Mouse (Mus musculus): ENCODE measurements around the gene Stat6. TPM values are rescaled to one million over a fixed set of nuclear protein-coding genes. Genes with fewer than 3 reads are reported as not detected.

The Stat6 gene
- 11.0 TPM for polyA plus RNA-seq (2015; fragmentation: Illumina TruSeq; extraction: RNeasy Lipid Tissue Mini Kit (QIAGEN cat#74804); ENCODE audit: low read depth, low replicate concordance)

DNA sequence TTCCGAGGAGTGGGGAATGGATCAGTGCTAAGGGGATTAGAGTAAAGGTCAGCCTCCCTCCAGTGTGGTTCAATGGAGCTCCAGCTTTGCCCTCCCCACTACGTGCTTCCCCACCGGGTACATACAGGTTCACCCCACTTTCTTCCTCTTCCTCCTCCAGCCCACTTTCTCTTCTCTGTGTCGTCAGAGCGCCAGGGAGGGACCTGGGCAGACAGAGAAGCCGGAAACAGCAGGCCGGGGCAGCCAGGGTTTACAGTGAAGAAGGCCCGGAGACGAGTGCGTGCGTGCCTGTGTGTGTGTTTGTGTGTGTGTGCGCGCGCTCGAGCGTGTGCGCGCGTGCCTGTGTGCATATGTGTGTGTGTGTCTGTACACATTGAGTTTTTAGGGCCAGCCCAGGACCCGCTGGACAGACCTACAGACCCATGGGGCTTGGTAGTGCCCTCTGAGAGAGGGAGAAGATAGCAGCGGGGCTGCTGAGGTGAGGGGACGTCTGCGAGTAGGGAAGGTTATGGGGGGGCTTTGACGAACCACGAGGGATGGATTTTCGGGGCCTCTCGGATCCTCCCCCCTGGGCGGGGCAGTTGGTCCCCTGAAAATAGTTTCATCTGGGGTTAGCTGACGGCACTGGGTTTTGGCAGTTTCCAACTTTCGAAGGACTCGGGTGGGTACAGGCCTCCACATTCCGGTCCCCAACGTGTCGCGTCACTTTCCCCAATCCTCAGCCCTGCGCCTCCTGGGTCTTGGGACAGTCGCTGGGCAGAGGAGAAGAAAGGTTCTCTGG is at the start of gene Stat6:
Gene Stat6, plus strand, starts transcription at position 215 of the 781 bp plus-strand sequence.

DNA sequence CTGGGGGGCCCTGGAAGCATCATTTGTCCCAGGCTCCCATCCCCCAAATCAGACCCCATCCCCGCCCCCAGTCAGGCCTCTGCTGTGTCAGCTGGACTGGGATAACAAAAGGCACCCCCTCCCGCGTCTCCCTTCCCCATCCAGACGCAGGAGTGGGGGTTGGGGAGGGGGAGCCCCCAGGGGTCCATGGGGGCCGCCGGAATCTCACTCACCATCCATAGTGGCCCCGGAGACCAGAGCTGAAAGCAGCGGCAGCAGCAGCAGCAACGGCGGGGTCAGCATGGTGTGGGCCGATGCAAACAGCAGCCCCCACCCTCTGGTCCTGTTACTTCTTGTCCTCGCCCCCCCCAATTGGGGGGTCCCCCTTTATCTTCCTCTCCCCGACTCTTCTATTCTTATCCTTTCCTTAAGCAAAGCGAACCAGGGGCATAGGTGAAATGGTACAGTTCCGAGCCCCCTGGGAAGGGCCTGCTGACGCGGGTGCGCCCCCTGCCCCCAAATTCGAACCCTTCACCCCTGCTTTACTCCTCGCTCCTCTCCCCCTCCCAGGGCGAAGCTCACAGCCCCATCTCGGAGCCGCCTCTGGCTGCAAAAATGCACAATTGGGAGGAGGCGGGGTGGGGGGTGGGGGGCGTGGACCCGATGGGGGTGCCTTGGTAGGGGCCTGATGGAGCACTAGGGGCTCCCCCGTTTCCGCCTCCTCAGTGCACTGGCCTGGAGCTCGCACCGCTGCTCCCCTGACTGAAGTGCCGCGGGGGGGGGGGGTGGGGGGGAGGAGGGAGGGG is 22.2 kb upstream of the Stat6 start, which contains the start of gene Lrp1:
Gene Lrp1, minus strand, starts transcription at position 743 of the 785 bp plus-strand sequence.

DNA sequence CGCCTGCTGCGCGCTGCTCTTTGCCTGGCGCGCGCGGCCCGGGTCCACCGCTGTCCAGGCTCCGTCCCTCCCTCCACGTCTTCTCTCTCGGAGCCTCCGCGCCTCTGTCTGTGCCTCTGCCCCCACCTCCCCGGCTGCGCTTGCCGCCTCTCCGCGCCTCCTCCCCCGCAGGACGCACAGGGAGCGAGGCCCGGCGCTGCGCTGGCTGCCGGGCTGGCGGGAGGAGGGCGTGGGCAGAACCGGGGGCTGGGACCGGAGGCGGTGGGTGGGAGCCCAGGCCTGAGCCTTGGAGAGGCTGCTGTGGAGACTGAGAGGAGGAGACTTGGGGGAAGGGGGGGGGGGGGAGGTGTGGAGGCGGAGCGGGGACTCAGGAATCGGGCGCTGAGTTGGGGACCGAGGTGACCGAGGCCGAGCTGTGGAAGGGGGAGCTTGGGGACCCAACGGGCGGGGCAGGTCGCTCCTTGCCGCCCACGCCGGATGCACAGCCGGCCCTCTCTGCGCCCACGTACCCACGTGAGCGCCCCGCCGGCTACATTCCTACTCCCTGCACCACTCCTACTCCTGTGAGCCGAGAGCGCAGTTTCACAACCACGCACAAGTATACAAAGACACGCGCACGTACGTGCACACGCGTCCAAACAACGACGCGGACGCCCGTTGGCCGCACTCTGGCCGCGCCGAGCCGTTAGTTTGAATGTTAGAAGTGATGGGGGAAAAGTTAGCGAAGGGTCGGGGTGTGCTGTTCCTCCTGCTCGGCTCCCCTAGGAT is 23.9 kb downstream of the Stat6 start, which contains the start of gene Nemp1:
Gene Nemp1, plus strand, starts transcription at position 401 of the 768 bp plus-strand sequence.

GRCm38 (mm10) chr10:127668093-127669050 is 25.6 kb downstream of the Stat6 start, which contains the start of gene Nab2:
Nab2 (minus strand) TSS chr10:127668568.

DNA sequence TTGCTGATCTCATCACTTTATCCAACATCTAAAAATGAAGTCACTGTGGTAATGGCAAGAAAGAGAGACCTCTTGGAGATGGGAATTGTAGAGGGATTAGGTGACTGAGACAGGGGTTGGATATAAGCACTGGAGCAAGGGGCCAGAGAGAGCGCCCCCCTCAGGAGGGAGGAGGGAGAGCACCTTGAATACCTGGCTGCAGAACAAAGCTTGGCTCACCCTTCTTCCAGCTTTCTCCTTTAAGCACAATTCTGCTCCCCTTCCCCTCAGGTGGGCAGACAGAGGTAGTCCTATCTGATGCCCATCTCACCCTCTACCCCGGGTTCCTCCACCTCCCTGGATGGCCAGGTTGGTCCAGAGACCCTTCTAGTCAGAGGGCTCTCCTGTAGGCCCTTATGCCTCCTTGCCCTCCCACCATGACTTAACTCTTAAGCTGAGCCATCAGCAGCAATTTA is 62.0 kb downstream of the Stat6 start, which contains the start of gene Myo1a:
Gene Myo1a, plus strand, starts transcription at position 405 of the 455 bp plus-strand sequence.

Other genes with a start within 250 kb of the Stat6 start
- gene Stac3, start 141.3 kb upstream of the Stat6 start, polyA plus RNA-seq (2015; fragmentation: Illumina TruSeq; extraction: RNeasy Lipid Tissue Mini Kit (QIAGEN cat#74804); ENCODE audit: low read depth, low replicate concordance) = 4.3 TPM
- gene Ndufa4l2, start 128.0 kb upstream of the Stat6 start, polyA plus RNA-seq (2015; fragmentation: Illumina TruSeq; extraction: RNeasy Lipid Tissue Mini Kit (QIAGEN cat#74804); ENCODE audit: low read depth, low replicate concordance) = 9.8 TPM
- 26.1 TPM for gene Shmt2, start 120.5 kb upstream of the Stat6 start, polyA plus RNA-seq (2015; fragmentation: Illumina TruSeq; extraction: RNeasy Lipid Tissue Mini Kit (QIAGEN cat#74804); ENCODE audit: low read depth, low replicate concordance)
- gene Nxph4, start 108.4 kb upstream of the Stat6 start, polyA plus RNA-seq (2015; fragmentation: Illumina TruSeq; extraction: RNeasy Lipid Tissue Mini Kit (QIAGEN cat#74804); ENCODE audit: low read depth, low replicate concordance) = 6.8 TPM
- 158 TPM for gene Lrp1, start 21.8 kb upstream of the Stat6 start, polyA plus RNA-seq (2015; fragmentation: Illumina TruSeq; extraction: RNeasy Lipid Tissue Mini Kit (QIAGEN cat#74804); ENCODE audit: low read depth, low replicate concordance)
- 3.3 TPM for gene Nemp1, start 23.9 kb downstream of the Stat6 start, polyA plus RNA-seq (2015; fragmentation: Illumina TruSeq; extraction: RNeasy Lipid Tissue Mini Kit (QIAGEN cat#74804); ENCODE audit: low read depth, low replicate concordance)
- gene Nab2, start 25.6 kb downstream of the Stat6 start, polyA plus RNA-seq (2015; fragmentation: Illumina TruSeq; extraction: RNeasy Lipid Tissue Mini Kit (QIAGEN cat#74804); ENCODE audit: low read depth, low replicate concordance) = 30.7 TPM
- gene Myo1a, start 62.2 kb downstream of the Stat6 start, polyA plus RNA-seq (2015; fragmentation: Illumina TruSeq; extraction: RNeasy Lipid Tissue Mini Kit (QIAGEN cat#74804); ENCODE audit: low read depth, low replicate concordance) = 1.2 TPM
- gene Tac2, start 81.5 kb downstream of the Stat6 start, polyA plus RNA-seq (2015; fragmentation: Illumina TruSeq; extraction: RNeasy Lipid Tissue Mini Kit (QIAGEN cat#74804); ENCODE audit: low read depth, low replicate concordance) = 23.1 TPM
- 4.3 TPM for gene Zbtb39, start 96.6 kb downstream of the Stat6 start, polyA plus RNA-seq (2015; fragmentation: Illumina TruSeq; extraction: RNeasy Lipid Tissue Mini Kit (QIAGEN cat#74804); ENCODE audit: low read depth, low replicate concordance)
- gene Gpr182, start 108.7 kb downstream of the Stat6 start, polyA plus RNA-seq (2015; fragmentation: Illumina TruSeq; extraction: RNeasy Lipid Tissue Mini Kit (QIAGEN cat#74804); ENCODE audit: low read depth, low replicate concordance) = 0.59 TPM
- gene Rdh1, start 116.7 kb downstream of the Stat6 start, polyA plus RNA-seq (2015; fragmentation: Illumina TruSeq; extraction: RNeasy Lipid Tissue Mini Kit (QIAGEN cat#74804); ENCODE audit: low read depth, low replicate concordance) = not detected
- gene Rdh16f1, start 116.8 kb downstream of the Stat6 start, polyA plus RNA-seq (2015; fragmentation: Illumina TruSeq; extraction: RNeasy Lipid Tissue Mini Kit (QIAGEN cat#74804); ENCODE audit: low read depth, low replicate concordance) = not detected
- gene Rdh9, start 133.4 kb downstream of the Stat6 start, polyA plus RNA-seq (2015; fragmentation: Illumina TruSeq; extraction: RNeasy Lipid Tissue Mini Kit (QIAGEN cat#74804); ENCODE audit: low read depth, low replicate concordance) = 0.68 TPM
- gene Rdh16, start 158.2 kb downstream of the Stat6 start, polyA plus RNA-seq (2015; fragmentation: Illumina TruSeq; extraction: RNeasy Lipid Tissue Mini Kit (QIAGEN cat#74804); ENCODE audit: low read depth, low replicate concordance) = 0.22 TPM
- not detected for gene Rdh19, start 206.9 kb downstream of the Stat6 start, polyA plus RNA-seq (2015; fragmentation: Illumina TruSeq; extraction: RNeasy Lipid Tissue Mini Kit (QIAGEN cat#74804); ENCODE audit: low read depth, low replicate concordance)
- gene Rdh16f2, start 223.5 kb downstream of the Stat6 start, polyA plus RNA-seq (2015; fragmentation: Illumina TruSeq; extraction: RNeasy Lipid Tissue Mini Kit (QIAGEN cat#74804); ENCODE audit: low read depth, low replicate concordance) = not detected
- not detected for gene Rdh7, start 245.8 kb downstream of the Stat6 start, polyA plus RNA-seq (2015; fragmentation: Illumina TruSeq; extraction: RNeasy Lipid Tissue Mini Kit (QIAGEN cat#74804); ENCODE audit: low read depth, low replicate concordance)

Data from brain, adult 10 weeks (tissue).